Mouse (Mus musculus) liver, adult 2 months (tissue): ENCODE data around the gene Celf1.

Source experiments
- CTCF ChIP-seq: fragments of 200-500 bp; IDR thresholded peaks from 2 replicates; pipeline ENCODE4 v1.5.1; 2011; ENCODE audit warnings: low read depth, low read length, control low read depth
- POLR2A ChIP-seq: fragments of 200-500 bp; IDR thresholded peaks from 2 replicates; pipeline ENCODE4 v1.6.1; 2011; ENCODE audit warnings: low read length, control low read depth; ENCODE audit not compliant: insufficient read depth; ENCODE audit errors: extremely low read depth

DNA sequence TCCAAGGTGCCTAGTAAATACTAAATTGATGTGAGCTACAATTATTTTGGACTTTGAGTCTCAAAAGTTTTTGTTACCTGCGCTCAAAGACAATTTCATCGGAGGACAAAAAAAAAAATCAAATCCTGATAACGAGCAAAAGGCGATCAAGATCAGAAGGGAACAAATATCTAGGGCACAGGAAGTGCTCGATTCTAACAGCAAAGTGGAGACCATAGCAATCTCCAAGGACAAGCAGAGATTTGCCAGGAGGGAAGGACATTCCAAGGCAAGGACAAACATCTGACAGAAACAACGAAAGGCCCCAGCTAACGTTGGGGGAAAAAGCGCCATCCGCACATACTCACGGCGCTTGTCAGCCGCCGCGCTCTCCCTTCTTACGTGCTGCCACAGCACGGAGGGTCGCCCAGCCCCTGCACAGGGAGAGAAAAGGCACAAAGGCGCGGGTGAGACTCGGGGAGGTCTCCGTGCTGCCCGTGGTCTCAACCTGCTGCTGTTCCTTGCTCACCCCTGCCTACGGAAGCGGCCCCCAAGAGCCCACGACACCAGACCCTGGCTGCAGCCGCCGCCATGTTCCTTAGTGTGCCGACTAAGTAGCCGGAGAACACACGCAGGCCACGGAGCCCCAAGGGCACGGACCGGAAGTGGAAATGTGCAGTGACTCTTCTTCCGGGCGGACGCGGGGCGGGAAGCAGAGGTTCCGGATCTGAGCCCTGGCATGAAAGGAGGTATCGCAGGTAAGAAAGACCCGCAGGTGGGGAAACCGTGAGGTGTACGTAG is 35.9 kb upstream of the Celf1 start, which contains the start of the genes Kbtbd4 and Ndufs3:
- TF ChIP-seq CTCF = no peak
- peak; percentile 81; the same call in 1 of the 2 replicates for TF ChIP-seq POLR2A
